Mouse (Mus musculus): ENCODE measurements around the gene Clec2l. TPM values are rescaled to one million over a fixed set of nuclear protein-coding genes. Genes with fewer than 3 reads are reported as not detected.

The Clec2l gene
- total RNA-seq (2023), result not detected

GRCm38 (mm10) chr6:38662714-38663615 lies at the start of gene Clec2l:
Clec2l (plus strand) TSS chr6:38663069.

GRCm38 (mm10) chr6:38636852-38637618 lies 25.8 kb upstream of the Clec2l start, which contains the start of gene Klrg2:
Klrg2 (minus strand) TSS chr6:38637242.

Other genes with a start within 250 kb of the Clec2l start
- 50.3 TPM for gene Ubn2, start 229.1 kb upstream of the Clec2l start, total RNA-seq (2023)
- 24.2 TPM for gene Fmc1, start 129.6 kb upstream of the Clec2l start, total RNA-seq (2023)
- gene Luc7l2, start 111.7 kb upstream of the Clec2l start, total RNA-seq (2023), result 371 TPM
- not detected for gene Klrg2, start 25.8 kb upstream of the Clec2l start, total RNA-seq (2023)
- gene Tbxas1, start 212.3 kb downstream of the Clec2l start, total RNA-seq (2023), result 1.4 TPM
- 31.4 TPM for gene Hipk2, start 213.1 kb downstream of the Clec2l start, total RNA-seq (2023)